In genomic region chr2:30442498-30442890, GRCm38 (mm10) we compare ENCODE assay signal across 8 mouse cellular contexts. TPM values are rescaled to one million over a fixed set of nuclear protein-coding genes. Genes with fewer than 3 reads are reported as not detected.
DNase-seq lines count a peak whose midpoint lies in the region; ATAC-seq and TF ChIP-seq lines count a peak whose summit lies in the region.

No protein-coding gene starts in this region.

- no peaks in the 10 kb centered on the region for H3K9me3 ChIP-seq in forebrain, embryonic 10.5 days
- no peaks in the 10 kb centered on the region for H3K9me3 ChIP-seq in limb, embryonic 10.5 days (replicated peaks)
- no peaks in the 10 kb centered on the region for H3K9me3 ChIP-seq in neural tube, embryonic 15.5 days (replicated peaks)

- 65% methylated on average over 5 of the region's 5 CpGs for WGBS in liver, adult 2 months
- WGBS in forebrain, embryonic 10.5 days: 55% methylated on average over 5 of the region's 5 CpGs
- WGBS in limb, embryonic 10.5 days: 73% methylated on average over 5 of the region's 5 CpGs
- WGBS in neural tube, embryonic 15.5 days: 49% methylated on average over 5 of the region's 5 CpGs

- H3K4me1 ChIP-seq in liver, adult 2 months (ENCODE audit: control insufficient read depth, insufficient read depth, low read length): peaks cover 6% of the 10 kb centered on the region; the same call in 1 of the 2 replicates
- peaks cover 76% of the 10 kb centered on the region for H3K4me1 ChIP-seq in forebrain, embryonic 10.5 days
- H3K4me1 ChIP-seq in limb, embryonic 10.5 days: peaks cover 78% of the 10 kb centered on the region
- peaks cover 56% of the 10 kb centered on the region for H3K4me1 ChIP-seq in neural tube, embryonic 15.5 days

- no peak for TF ChIP-seq POLR2A in liver, adult 2 months (IDR thresholded peaks at IDR 0.05; ENCODE audit: extremely low read depth, insufficient read depth, low read length)

- peak overlapping the region; percentile 10 for H3K4me3 ChIP-seq in liver, adult 2 months (ENCODE audit: insufficient read depth, low read depth, low read length)
- peak overlapping the region; percentile 42 for H3K4me3 ChIP-seq in forebrain, embryonic 10.5 days
- H3K4me3 ChIP-seq in limb, embryonic 10.5 days: peak overlapping the region; percentile 36
- H3K4me3 ChIP-seq in neural tube, embryonic 15.5 days (replicated peaks): no peak overlapping the region

- H3K27me3 ChIP-seq in liver, adult 2 months (ENCODE audit: control insufficient read depth, insufficient read depth, low read length): no peaks in the 10 kb centered on the region
- H3K27me3 ChIP-seq in forebrain, embryonic 10.5 days (ENCODE audit: poor library complexity, severe bottlenecking): no peaks in the 10 kb centered on the region
- H3K27me3 ChIP-seq in limb, embryonic 10.5 days (ENCODE audit: low read depth, poor library complexity, severe bottlenecking): no peaks in the 10 kb centered on the region
- no peaks in the 10 kb centered on the region for H3K27me3 ChIP-seq in neural tube, embryonic 15.5 days (replicated peaks)

- H3K79me2 ChIP-seq in liver, adult 2 months (ENCODE audit: control insufficient read depth, insufficient read depth, low read length): no peaks in the 10 kb centered on the region

- H3K27ac ChIP-seq in liver, adult 2 months (replicated peaks; ENCODE audit: insufficient read depth, low read depth, low read length): peak overlapping the region; percentile 63
- peak overlapping the region; percentile 97 for H3K27ac ChIP-seq in forebrain, embryonic 10.5 days
- H3K27ac ChIP-seq in limb, embryonic 10.5 days: peak overlapping the region; percentile 98
- H3K27ac ChIP-seq in neural tube, embryonic 15.5 days (replicated peaks): peak overlapping the region; percentile 94

- ATAC-seq in neural tube, embryonic 15.5 days (ENCODE audit: low FRiP score): no peak
- no peak for ATAC-seq in monocyte, adult 5-6 weeks (replicated peaks; ENCODE audit: insufficient number of reproducible peaks, low FRiP score, low TSS enrichment, poor library complexity, severe bottlenecking)

- H3K9ac ChIP-seq in liver, adult 2 months (ENCODE audit: low read depth, low read length): peak overlapping the region; percentile 33
- peak overlapping the region; percentile 40 for H3K9ac ChIP-seq in neural tube, embryonic 15.5 days (replicated peaks)

- H3K36me3 ChIP-seq in liver, adult 2 months (ENCODE audit: control insufficient read depth, insufficient read depth, low read length): peaks cover 2% of the 10 kb centered on the region; the same call in 1 of the 2 replicates
- H3K36me3 ChIP-seq in forebrain, embryonic 10.5 days (replicated peaks): peaks cover 81% of the 10 kb centered on the region
- H3K36me3 ChIP-seq in limb, embryonic 10.5 days: peaks cover 79% of the 10 kb centered on the region
- H3K36me3 ChIP-seq in neural tube, embryonic 15.5 days: peaks cover 48% of the 10 kb centered on the region

- peak overlapping the region; percentile 46 for H3K4me2 ChIP-seq in neural tube, embryonic 15.5 days

- no peak for TF ChIP-seq CTCF in liver, adult 2 months (IDR thresholded peaks at IDR 0.05; ENCODE audit: low read depth, low read length)

- DNase-seq in liver, adult 2 months (ENCODE audit: extremely low read depth, low read depth, low spot score): no peak
- no peak for DNase-seq in liver
- DNase-seq in forebrain, embryonic 10.5 days (ENCODE audit: extremely low spot score, low spot score): no peak
- no peak for DNase-seq in limb, embryonic 10.5 days (ENCODE audit: low spot score)
- DNase-seq in layer of hippocampus, adult 11-12 months (ENCODE audit: low spot score): no peak
- DNase-seq in Muller cell, postnatal 12 days (ENCODE audit: inconsistent ontology term): no peak

RNA-seq across cellular contexts. Expression of gene Ptpa, which starts 26.7 kb away (rescaled TPM):
- 18.3 and 25.1 TPM in 2 replicates for total RNA-seq in liver, adult 2 months (2014; rRNA removed)
- polyA plus RNA-seq in liver, adult 2 months (2012; rRNA removed): 48.9 and 54.3 TPM in 2 replicates
- polyA plus RNA-seq in forebrain, embryonic 10.5 days (2016; fragmentation: Nextera tagmentation; extraction: Ambion mirVana): 149 and 165 TPM in 2 replicates
- 172 and 177 TPM in 2 replicates for polyA plus RNA-seq in limb, embryonic 10.5 days (2016; fragmentation: Nextera tagmentation; extraction: Ambion mirVana)
- 138 and 145 TPM in 2 replicates for polyA plus RNA-seq in neural tube, embryonic 15.5 days (2015; fragmentation: Nextera tagmentation; extraction: Ambion mirVana)
- 23.0 to 45.8 TPM (median 34.5 TPM) in 3 replicates for total RNA-seq in monocyte, adult 5-6 weeks (2017)

RNA-seq across cellular contexts. Expression of gene Crat, which starts 26.9 kb away (rescaled TPM):
- 9.2 and 24.3 TPM in 2 replicates for total RNA-seq in liver, adult 2 months (2014; rRNA removed)
- 65.2 and 92.6 TPM in 2 replicates for polyA plus RNA-seq in liver, adult 2 months (2012; rRNA removed)
- polyA plus RNA-seq in forebrain, embryonic 10.5 days (2016; fragmentation: Nextera tagmentation; extraction: Ambion mirVana): 23.2 and 23.6 TPM in 2 replicates
- polyA plus RNA-seq in limb, embryonic 10.5 days (2016; fragmentation: Nextera tagmentation; extraction: Ambion mirVana): 21.9 and 22.9 TPM in 2 replicates
- 21.3 and 26.8 TPM in 2 replicates for polyA plus RNA-seq in neural tube, embryonic 15.5 days (2015; fragmentation: Nextera tagmentation; extraction: Ambion mirVana)
- total RNA-seq in monocyte, adult 5-6 weeks (2017): 5.1 to 16.4 TPM (median 6.8 TPM) in 3 replicates

RNA-seq across cellular contexts. Expression of gene Ier5l, which starts 31.5 kb away (rescaled TPM):
- 0.54 and 0.55 TPM in 2 replicates for total RNA-seq in liver, adult 2 months (2014; rRNA removed)
- polyA plus RNA-seq in liver, adult 2 months (2012; rRNA removed): 1.1 TPM in 2 replicates
- polyA plus RNA-seq in forebrain, embryonic 10.5 days (2016; fragmentation: Nextera tagmentation; extraction: Ambion mirVana): 1.6 and 2.0 TPM in 2 replicates
- polyA plus RNA-seq in limb, embryonic 10.5 days (2016; fragmentation: Nextera tagmentation; extraction: Ambion mirVana): 2.2 and 2.9 TPM in 2 replicates
- 1.4 and 1.9 TPM in 2 replicates for polyA plus RNA-seq in neural tube, embryonic 15.5 days (2015; fragmentation: Nextera tagmentation; extraction: Ambion mirVana)
- 0.29 to 1.8 TPM (median 1.7 TPM) in 3 replicates for total RNA-seq in monocyte, adult 5-6 weeks (2017)

RNA-seq across cellular contexts. Expression of gene Dolpp1, which starts 50.4 kb away (rescaled TPM):
- 8.9 and 11.2 TPM in 2 replicates for total RNA-seq in liver, adult 2 months (2014; rRNA removed)
- 44.8 and 47.3 TPM in 2 replicates for polyA plus RNA-seq in liver, adult 2 months (2012; rRNA removed)
- polyA plus RNA-seq in forebrain, embryonic 10.5 days (2016; fragmentation: Nextera tagmentation; extraction: Ambion mirVana): 54.8 and 60.1 TPM in 2 replicates
- 37.6 and 45.4 TPM in 2 replicates for polyA plus RNA-seq in limb, embryonic 10.5 days (2016; fragmentation: Nextera tagmentation; extraction: Ambion mirVana)
- polyA plus RNA-seq in neural tube, embryonic 15.5 days (2015; fragmentation: Nextera tagmentation; extraction: Ambion mirVana): 59.0 and 63.2 TPM in 2 replicates
- 11.3 to 25.4 TPM (median 19.3 TPM) in 3 replicates for total RNA-seq in monocyte, adult 5-6 weeks (2017)
